Comparison of ENCODE assay signal across 11 mouse cellular contexts in genomic region chr8:75038497-75038896, GRCm38 (mm10). TPM values are rescaled to one million over a fixed set of nuclear protein-coding genes. Genes with fewer than 3 reads are reported as not detected.
DNase-seq lines count a peak whose midpoint lies in the region; ATAC-seq and TF ChIP-seq lines count a peak whose summit lies in the region.
"Had no signal": no experiment of that assay in that cellular context is flagged by ENCODE, and none has a peak within 500 bp of the region (broad histone marks: within the 10 kb centered on the region; RNA-seq: fewer than 3 reads in every experiment).

No protein-coding gene starts in this region.

- peaks cover 0 to 28% of the 10 kb centered on the region in 2 experiments for H3K36me3 ChIP-seq in CH12.LX (replicated peaks in 1 of 2; ENCODE audit: control insufficient read depth in 1 of 2, insufficient read depth in 1 of 2, low read length in 1 of 2)
- no peaks in the 10 kb centered on the region for H3K36me3 ChIP-seq in heart, embryonic 11.5 days (ENCODE audit: control insufficient read depth, insufficient read depth, low read length)

- H3K4me1 ChIP-seq in CH12.LX (ENCODE audit: control insufficient read depth in 1 of 2, insufficient read depth in 2 of 2): peaks cover 5 to 42% of the 10 kb centered on the region in 2 experiments
- peaks cover 27% of the 10 kb centered on the region for H3K4me1 ChIP-seq in heart, embryonic 11.5 days (ENCODE audit: control insufficient read depth, insufficient read depth, low read length)

- no peaks in the 10 kb centered on the region for H3K27me3 ChIP-seq in CH12.LX (replicated peaks)
- H3K27me3 ChIP-seq in heart, embryonic 11.5 days (ENCODE audit: control insufficient read depth, insufficient read depth, low read length): no peaks in the 10 kb centered on the region
- H3K27me3 ChIP-seq: limb, embryonic 13.5 days had no signal

- dilution Hi-C loops in CH12.LX (cut with MboI; ENCODE audit: extremely low pct_ligation_motif_present, extremely low pct_unique_long_range_greater_than_20kb, low sequenced_read_pairs): no loop called here

- H3K27ac ChIP-seq in CH12.LX (ENCODE audit: insufficient read depth, low read depth): no peak overlapping the region
- H3K27ac ChIP-seq in heart, embryonic 11.5 days (ENCODE audit: low read depth, low read length): peak overlapping the region; percentile 90
- H3K27ac ChIP-seq: layer of hippocampus, adult 2 months; limb, embryonic 13.5 days had no signal

- in situ Hi-C loops in CH12.LX (cut with MboI; ENCODE audit: low pct_ligation_motif_present, low pct_unique_long_range_greater_than_20kb, low sequenced_read_pairs): no loop called here

- H3K79me2 ChIP-seq in CH12.LX (replicated peaks; ENCODE audit: control insufficient read depth, extremely low read depth, insufficient read depth, poor library complexity, severe bottlenecking): no peaks in the 10 kb centered on the region

- no peak overlapping the region for H3K4me3 ChIP-seq in CH12.LX (replicated peaks in 1 of 3; ENCODE audit: low read depth in 2 of 3, low read length in 2 of 3, poor library complexity in 1 of 3)
- no peak overlapping the region for H3K4me3 ChIP-seq in heart, embryonic 11.5 days (ENCODE audit: low read depth, low read length)
- H3K4me3 ChIP-seq: layer of hippocampus, adult 2 months; limb, embryonic 13.5 days had no signal

- TF ChIP-seq EP300 in CH12.LX (IDR thresholded peaks at IDR 0.05; ENCODE audit: low read length): no peak

- no peak for TF ChIP-seq CTCF in CH12.LX (conservative IDR thresholded peaks at IDR 0.05 in 1 of 2, IDR thresholded peaks at IDR 0.05 in 1 of 2; ENCODE audit: low read depth in 2 of 2, low read length in 2 of 2)

- no peak for TF ChIP-seq RAD21 in CH12.LX (IDR thresholded peaks at IDR 0.05; ENCODE audit: low read depth, low read length)

- no peak overlapping the region for H3K9ac ChIP-seq in CH12.LX (ENCODE audit: insufficient read depth, low read depth)
- H3K9ac ChIP-seq in heart, embryonic 11.5 days (ENCODE audit: low read depth, low read length): no peak overlapping the region; the same call in 1 of the 2 replicates
- H3K9ac ChIP-seq: limb, embryonic 13.5 days had no signal

- no peak for TF ChIP-seq POLR2A in CH12.LX (IDR thresholded peaks at IDR 0.05; ENCODE audit: low read depth, low read length)

- no peak overlapping the region for H3K4me2 ChIP-seq in CH12.LX (ENCODE audit: insufficient read depth, low read depth, poor library complexity, severe bottlenecking)
- peak overlapping the region; percentile 9 for H3K4me2 ChIP-seq in heart, embryonic 11.5 days
- H3K4me2 ChIP-seq: limb, embryonic 13.5 days; midbrain, embryonic 11.5 days had no signal

- peak; percentile 17 for DNase-seq in embryo, embryonic 10.5 days (ENCODE audit: low spot score)
- DNase-seq in embryo, embryonic 11 days: no peak
- DNase-seq in CH12.LX (ENCODE audit: extremely low read depth): no peak
- peak; percentile 37 for DNase-seq in kidney, postnatal 14 days
- no peak for DNase-seq in layer of hippocampus, adult 8-10 months (ENCODE audit: low spot score in 2 of 2)
- no peak for DNase-seq in ovary, adult 18-20 months (ENCODE audit: low spot score)
- no peak for DNase-seq in cerebellum, postnatal 25 days

- H3K9me3 ChIP-seq in CH12.LX (replicated peaks; ENCODE audit: low read length): no peaks in the 10 kb centered on the region
- H3K9me3 ChIP-seq in heart, embryonic 11.5 days (replicated peaks; ENCODE audit: control insufficient read depth, low read length): no peaks in the 10 kb centered on the region
- H3K9me3 ChIP-seq: limb, embryonic 13.5 days had no signal

- no peak for ATAC-seq in heart, embryonic 11.5 days (replicated peaks; ENCODE audit: insufficient number of reproducible peaks, low FRiP score, low TSS enrichment)

TF ChIP-seq in CH12.LX, 34 proteins besides CTCF, POLR2A, EP300 and RAD21:
- 0 out of 2 replicates have a peak, but pooled peaks have one; percentile 17 for TF ChIP-seq MEF2A (IDR thresholded peaks at IDR 0.05; ENCODE audit: borderline replicate concordance, low read depth, low read length)
- no peak for TF ChIP-seq CHD2 (IDR thresholded peaks at IDR 0.05; ENCODE audit: low read length)

RNA-seq across cellular contexts. Expression of gene Tom1, which starts 5.0 kb away (rescaled TPM):
- 15.6 and 18.4 TPM in 2 replicates for total RNA-seq in CH12.LX (2012; rRNA removed)
- 11.6 and 13.4 TPM in 2 replicates for total RNA-seq in CH12.LX (2014; rRNA removed)
- 25.3 and 32.8 TPM in 2 replicates for polyA plus RNA-seq in CH12.LX (2012; ENCODE audit: insufficient read length, low read depth)
- polyA plus RNA-seq in heart, embryonic 11.5 days (2014; fragmentation: Nextera tagmentation; extraction: Ambion mirVana): 35.8 and 40.6 TPM in 2 replicates
- 10 to 100 TPM; 33.4 to 45.8 (median 37.3) TPM for total RNA-seq in layer of hippocampus, adult 8-10 months (2022)

RNA-seq across cellular contexts. Expression of gene Hmgxb4, which starts 45.3 kb away (rescaled TPM):
- total RNA-seq in CH12.LX (2012; rRNA removed) (24.5 and 29.1 TPM in 2 replicates), CH12.LX (2014; rRNA removed) (33.2 and 33.4 TPM in 2 replicates)
- polyA plus RNA-seq in CH12.LX (2012; ENCODE audit: insufficient read length, low read depth): 23.3 and 23.6 TPM in 2 replicates
- 21.3 and 31.7 TPM in 2 replicates for polyA plus RNA-seq in heart, embryonic 11.5 days (2014; fragmentation: Nextera tagmentation; extraction: Ambion mirVana)
- 10 to 100 TPM; 26.2 to 29.8 (median 27.6) TPM for total RNA-seq in layer of hippocampus, adult 8-10 months (2022)

RNA-seq across cellular contexts. Expression of gene Hmox1, which starts 54.9 kb away (rescaled TPM):
- 27.3 and 39.7 TPM in 2 replicates for total RNA-seq in CH12.LX (2012; rRNA removed)
- 53.2 and 67.3 TPM in 2 replicates for total RNA-seq in CH12.LX (2014; rRNA removed)
- 87.4 and 92.2 TPM in 2 replicates for polyA plus RNA-seq in CH12.LX (2012; ENCODE audit: insufficient read length, low read depth)
- polyA plus RNA-seq in heart, embryonic 11.5 days (2014; fragmentation: Nextera tagmentation; extraction: Ambion mirVana): 9.5 and 17.2 TPM in 2 replicates
- total RNA-seq in layer of hippocampus, adult 8-10 months (2022): 10 to 100 TPM in 2 of 4 experiments, 1 to 10 TPM in 2; 4.9 to 14.6 (median 9.5) TPM

Comparison
In these comparisons a context has a peak if more than half of its experiments do, and no peak if none do; other contexts are left out.
1. DNase-seq: peak in embryo, embryonic 10.5 days (single experiment) and kidney, postnatal 14 days (single experiment); none in embryo, embryonic 11 days (single experiment), CH12.LX (single experiment), layer of hippocampus, adult 8-10 months (0 of 2), ovary, adult 18-20 months (single experiment) and cerebellum, postnatal 25 days (0 of 2).